Mouse (Mus musculus) C2C12 (cell line): Measurements from ENCODE around the gene Cyp4x1.

Experiments
- CEBPB ChIP-seq: IDR thresholded peaks from one replicate; pipeline ENCODE4 v1.6.1; 2011; ENCODE audit warnings: low read depth, mild to moderate bottlenecking, control low read depth, moderate library complexity
- CTCF ChIP-seq: IDR thresholded peaks from one replicate; pipeline ENCODE4 v1.5.1; 2011; ENCODE audit not compliant: control insufficient read depth, insufficient read depth, insufficient read length
- FOSL1 ChIP-seq: IDR thresholded peaks from one replicate; pipeline ENCODE4 v1.8.0; 2011; ENCODE audit warnings: mild to moderate bottlenecking, low read length; ENCODE audit not compliant: poor library complexity, insufficient read depth, severe bottlenecking
- MAX ChIP-seq: IDR thresholded peaks from one replicate; pipeline ENCODE4 v1.6.1; 2011; ENCODE audit warnings: mild to moderate bottlenecking, control low read depth
- MYOD1 ChIP-seq: IDR thresholded peaks from one replicate; pipeline ENCODE4 v1.6.1; 2011; ENCODE audit warnings: low read depth; ENCODE audit not compliant: control insufficient read depth, insufficient read length
- MYOG ChIP-seq: IDR thresholded peaks from one replicate; pipeline ENCODE4 v1.6.1; 2011; ENCODE audit not compliant: control insufficient read depth, insufficient read length; ENCODE audit errors: extremely low read depth
- USF1 ChIP-seq: IDR thresholded peaks from one replicate; pipeline ENCODE4 v1.6.1; 2011; ENCODE audit warnings: low read depth, mild to moderate bottlenecking, control low read depth, moderate library complexity

- TF ChIP-seq CTCF (no peak), CEBPB (no peak), MYOD1 (no peak), MYOG (no peak), MAX (no peak), USF1 (no peak), FOSL1 (no peak)
Observed at GRCm38 (mm10) chr4:115123507-115123906, 10.6 kb downstream of the Cyp4x1 start.
